Mouse (Mus musculus): ENCODE data around the gene Asb8.

Asb8 gene

DNA sequence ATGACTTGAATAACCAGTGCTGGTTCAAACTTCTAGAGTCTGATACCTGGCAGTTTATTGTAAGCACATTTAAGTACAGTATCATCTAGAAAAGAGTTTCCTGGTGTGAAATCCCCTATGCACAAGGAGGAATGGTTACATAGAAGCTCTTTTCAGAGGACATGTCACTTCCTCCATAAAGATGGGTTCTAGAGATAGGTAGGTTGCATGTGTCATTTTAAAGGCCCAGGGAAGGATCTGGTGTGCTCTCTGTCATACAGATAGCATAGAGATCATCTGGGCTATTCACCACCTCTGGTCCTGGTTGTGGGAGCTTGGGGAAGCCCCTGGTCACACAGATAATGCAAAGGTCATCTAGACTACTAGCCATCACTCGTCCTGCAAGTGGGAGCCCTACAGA is 8.2 kb downstream of the Asb8 start:
- no peak for ATAC-seq (ENCODE audit: insufficient number of reproducible peaks, low FRiP score, low TSS enrichment)

DNA sequence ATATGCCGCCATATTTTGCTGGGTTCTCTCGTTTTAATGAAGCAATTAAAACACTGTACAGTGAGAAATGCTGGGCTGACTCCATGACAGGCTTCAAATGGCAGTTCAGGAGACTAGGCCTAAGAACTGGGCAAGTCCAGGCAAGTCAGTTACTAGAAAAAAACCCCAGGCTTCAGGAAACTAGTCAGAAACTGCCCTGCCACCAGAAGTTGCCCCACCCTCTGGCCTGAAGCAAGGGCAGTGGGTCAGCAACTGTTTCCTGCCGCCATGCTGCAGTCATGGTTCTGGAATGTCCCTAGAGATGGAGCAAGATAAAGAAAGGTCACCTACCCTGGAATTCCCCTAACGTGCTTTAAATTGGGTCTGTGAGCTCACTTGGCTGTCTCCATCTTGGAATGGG is 9.5 kb downstream of the Asb8 start:
- no peak for ATAC-seq (ENCODE audit: insufficient number of reproducible peaks, low FRiP score, low TSS enrichment)

DNA sequence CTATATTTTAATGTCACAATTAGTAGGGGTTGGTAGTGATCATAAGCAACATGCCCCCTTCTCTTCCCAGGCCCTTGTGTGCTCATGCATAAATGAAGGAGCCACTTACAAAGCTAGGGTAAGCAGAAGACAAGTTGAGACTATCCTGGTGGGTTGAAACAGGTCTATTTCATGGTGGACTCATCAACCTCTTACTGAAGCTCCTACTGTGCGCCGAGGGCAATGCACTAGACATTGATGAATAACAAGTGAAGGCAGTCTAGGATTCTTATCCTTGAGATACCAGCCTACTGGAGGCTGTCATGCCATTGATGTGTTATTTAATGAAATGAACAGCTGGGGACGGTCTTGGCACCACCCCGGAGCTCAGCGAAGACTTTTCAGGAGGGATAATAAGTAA is 10.2 kb downstream of the Asb8 start:
- no peak for ATAC-seq (ENCODE audit: insufficient number of reproducible peaks, low FRiP score, low TSS enrichment)

DNA sequence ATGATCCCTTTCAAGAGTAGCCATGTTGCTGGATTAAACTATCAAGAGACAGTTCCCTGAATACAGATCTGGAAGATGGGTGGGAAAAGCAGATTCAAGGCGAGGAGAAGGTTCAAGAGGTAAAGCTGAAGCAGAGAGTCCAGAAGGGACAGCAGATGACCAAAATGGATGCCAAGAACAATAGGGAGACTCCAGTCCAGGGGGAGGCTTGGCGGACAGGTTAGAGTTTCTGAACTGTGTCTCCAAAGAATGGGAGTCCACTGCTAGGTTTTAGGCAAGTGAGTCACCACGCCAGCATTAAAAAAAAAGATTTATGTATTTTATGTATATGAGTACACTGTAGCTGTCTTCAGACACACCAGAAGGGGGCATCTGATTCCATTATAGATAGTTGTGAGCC is 10.8 kb downstream of the Asb8 start:
- no peak for ATAC-seq (ENCODE audit: insufficient number of reproducible peaks, low FRiP score, low TSS enrichment)

DNA sequence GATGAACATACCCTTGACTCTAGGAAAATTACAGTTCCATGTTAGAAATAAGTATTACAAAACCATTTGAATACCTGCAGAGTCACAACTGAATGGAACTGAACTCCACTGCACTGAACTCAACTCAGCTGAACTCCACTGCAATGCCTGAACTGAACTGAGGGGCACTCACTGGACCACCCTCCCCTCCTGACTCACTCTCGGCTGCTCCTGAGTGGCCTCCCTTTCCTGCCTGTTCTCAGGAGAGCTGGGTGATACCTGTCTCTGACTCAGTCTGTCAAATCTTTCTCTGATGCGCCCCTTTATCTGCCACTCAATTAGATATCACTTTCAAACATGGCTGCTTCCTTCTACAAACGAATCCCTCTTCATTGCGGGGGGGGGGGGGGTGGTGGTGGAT is 11.3 kb downstream of the Asb8 start:
- ATAC-seq (ENCODE audit: insufficient number of reproducible peaks, low FRiP score, low TSS enrichment): no peak

DNA sequence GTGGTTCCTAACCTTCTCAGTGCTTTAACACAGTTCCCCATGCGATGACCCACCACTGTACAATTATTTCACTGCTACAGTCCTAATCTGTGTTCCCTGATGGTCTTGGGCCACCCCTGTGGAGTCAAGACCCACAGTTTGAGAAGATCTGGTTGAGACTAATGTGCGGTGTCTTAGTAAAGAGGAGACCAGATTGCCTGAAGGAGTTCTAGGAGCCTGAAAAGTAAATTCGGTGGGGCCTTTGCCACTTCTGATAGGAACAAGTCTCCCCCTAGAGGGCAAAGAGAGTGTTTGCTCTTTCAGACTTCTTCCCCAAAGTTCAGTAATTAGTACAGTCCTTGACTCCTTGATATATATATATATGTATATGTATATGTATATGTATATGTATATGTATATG is 11.8 kb downstream of the Asb8 start:
- ATAC-seq (ENCODE audit: insufficient number of reproducible peaks, low FRiP score, low TSS enrichment): peak; percentile 40; the same call in 1 of the 2 replicates

DNA sequence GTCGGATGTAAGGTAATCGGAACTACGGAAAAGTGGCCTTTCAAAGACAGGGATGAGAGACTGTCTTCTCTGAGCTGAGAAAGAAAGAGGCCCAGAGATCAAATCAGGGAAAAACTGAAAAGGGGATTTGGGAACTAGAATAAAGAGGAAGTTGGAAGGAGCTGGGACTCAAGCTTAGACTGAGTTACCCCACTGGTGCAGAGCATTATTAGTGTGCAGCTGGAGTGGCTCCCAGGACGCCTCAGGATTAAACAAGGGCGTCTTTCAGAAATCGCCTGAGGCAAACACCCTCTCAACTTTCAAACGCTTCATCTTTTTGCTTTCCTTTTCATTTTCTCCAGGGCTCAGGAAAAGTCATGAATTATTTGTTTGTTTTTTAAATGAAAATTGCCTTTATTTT is 12.5 kb downstream of the Asb8 start:
- no peak for ATAC-seq (ENCODE audit: insufficient number of reproducible peaks, low FRiP score, low TSS enrichment)

DNA sequence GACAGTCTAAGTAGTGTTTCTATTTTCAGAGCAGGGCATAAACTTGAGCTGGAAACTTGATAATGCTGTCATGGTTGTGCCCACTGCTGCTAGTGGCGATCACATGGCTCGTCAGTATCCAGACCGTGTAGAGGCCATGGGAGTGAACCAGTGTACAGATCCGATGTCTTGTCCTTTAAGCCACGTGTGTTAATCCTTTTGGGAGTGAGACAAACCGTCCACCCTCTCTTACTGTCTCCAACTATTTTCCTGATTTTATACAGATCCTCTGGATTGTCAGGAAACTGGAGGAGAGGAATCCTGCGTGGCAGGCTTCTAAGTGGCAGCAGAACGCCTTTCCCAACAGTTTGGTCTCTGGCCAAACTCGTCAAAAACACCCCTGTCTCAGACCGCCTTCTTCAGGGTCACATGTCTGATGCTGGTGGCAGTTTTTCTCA is 16.2 kb downstream of the Asb8 start:
- ATAC-seq (ENCODE audit: insufficient number of reproducible peaks, low FRiP score, low TSS enrichment): no peak

DNA sequence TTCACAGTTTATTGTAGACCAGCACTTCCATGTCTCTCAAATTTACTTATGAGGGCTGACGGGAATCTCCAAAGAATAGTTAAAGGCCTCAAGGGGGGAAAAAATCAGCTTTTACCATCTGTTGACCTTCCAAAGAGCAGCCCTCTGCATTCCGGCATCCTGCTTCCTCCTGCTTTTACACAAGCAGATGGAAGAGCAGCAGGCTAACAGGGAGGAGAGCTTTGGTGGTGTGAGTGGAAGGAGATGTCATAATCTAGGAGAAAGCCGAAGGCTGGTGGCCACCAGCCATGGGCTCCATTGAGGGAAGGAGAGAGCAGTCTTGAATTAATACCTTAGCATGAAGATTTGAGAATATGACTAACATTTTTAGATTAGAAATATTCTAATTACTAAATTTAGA is 17.1 kb downstream of the Asb8 start:
- ATAC-seq (ENCODE audit: insufficient number of reproducible peaks, low FRiP score, low TSS enrichment): peak; percentile 89

DNA sequence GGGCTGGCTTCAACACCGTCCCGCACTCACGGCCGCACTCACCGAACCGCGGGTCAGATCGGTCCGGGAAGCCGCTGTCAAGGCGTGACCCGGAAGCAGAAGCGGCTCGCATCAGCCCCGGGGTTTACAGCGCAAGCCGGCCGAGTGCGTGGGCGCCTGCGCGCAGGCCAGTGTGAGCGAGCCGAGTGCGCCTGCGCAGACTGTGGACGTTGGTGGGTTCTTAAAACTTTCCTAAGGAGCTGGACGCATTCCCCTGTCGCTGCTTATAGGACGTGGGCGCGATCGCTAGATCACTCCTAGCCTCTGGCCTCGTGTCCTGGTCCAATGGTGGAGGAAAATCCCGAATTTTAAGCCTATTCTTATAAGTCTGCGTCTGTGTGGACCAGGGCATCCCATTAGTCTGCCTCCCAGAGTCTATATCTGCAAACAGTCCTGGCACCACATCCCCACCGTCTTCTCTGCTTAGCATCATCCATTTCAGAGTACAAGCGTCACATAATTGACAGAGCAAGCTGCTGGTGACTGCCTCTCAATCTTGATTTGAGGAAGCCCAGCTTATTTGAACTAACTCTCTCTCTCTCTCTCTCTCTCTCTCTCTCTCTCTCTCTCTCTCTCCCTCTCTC is 19.8 kb downstream of the Asb8 start:
- peak; percentile 91 for ATAC-seq (ENCODE audit: insufficient number of reproducible peaks, low FRiP score, low TSS enrichment)

DNA sequence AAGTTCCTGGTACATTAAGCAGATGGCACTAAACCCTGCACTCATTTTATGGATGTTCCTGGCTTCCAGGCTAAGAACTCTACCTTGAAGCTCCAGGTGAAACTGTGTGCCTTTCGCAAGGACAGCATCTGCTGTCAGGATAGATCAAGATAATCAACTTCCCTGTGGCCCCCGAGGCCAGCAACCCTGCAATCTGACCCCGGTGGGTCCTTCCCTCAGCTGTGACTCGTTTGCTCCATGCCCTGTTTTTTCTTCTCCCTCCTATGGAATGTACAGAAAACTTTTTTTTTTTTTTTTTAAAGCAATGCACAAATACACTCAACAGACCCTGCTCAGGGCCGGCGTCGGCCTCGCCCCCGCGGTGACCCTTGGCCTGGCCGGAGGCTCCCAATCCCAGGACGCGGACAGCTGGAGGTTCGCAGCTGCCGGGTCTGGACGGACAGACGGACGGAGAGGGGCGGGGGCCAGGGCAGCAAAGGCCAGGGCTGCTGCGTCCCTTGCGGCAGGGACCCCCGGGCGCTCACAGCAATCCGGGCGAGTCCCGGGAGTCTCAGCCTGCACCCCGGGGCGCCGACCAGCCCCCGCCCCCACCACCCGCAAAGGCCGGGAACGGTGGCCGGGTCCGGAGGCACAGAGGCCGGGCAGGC is 20.4 kb downstream of the Asb8 start:
- no peak for ATAC-seq (ENCODE audit: insufficient number of reproducible peaks, low FRiP score, low TSS enrichment)

DNA sequence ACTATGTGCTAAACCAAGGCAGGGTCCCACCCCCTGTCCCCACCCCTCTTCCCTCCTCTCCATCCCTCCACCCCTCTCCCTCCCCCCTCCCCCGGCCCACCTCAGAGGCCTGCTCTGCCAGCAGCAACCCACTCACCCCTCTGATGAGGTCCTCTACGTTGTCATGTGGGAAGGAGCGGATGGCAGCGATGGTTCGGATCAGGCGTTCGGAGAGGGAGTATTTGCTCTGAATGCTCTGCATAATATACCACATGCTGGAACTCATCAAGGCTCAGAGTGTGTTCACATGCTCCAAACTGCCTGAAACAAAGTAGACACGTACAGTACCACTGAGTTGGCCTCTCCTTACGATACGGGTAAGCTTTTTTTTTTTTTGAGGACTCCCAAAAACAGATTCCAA is 22.9 kb downstream of the Asb8 start:
- ATAC-seq (ENCODE audit: insufficient number of reproducible peaks, low FRiP score, low TSS enrichment): no peak

DNA sequence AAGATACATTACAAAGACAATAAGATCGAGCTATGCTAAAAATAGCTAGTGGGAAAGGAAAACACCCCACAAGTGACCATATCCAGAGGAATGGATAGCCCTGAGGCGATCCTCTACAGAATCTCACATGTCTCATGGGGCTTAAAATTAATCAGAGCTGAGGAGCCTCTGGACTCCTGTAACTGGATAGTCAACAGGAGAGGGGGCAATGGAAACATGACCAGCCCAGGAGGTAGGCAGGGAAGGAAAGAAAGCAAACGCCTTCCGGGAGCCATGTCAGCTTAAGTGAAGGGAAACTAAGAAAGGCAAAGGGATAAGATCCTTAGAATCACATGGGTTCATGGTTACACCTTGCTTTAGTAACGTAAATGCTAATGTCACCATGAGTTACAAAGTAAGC is 24.6 kb downstream of the Asb8 start:
- no peak for ATAC-seq (ENCODE audit: insufficient number of reproducible peaks, low FRiP score, low TSS enrichment)

DNA sequence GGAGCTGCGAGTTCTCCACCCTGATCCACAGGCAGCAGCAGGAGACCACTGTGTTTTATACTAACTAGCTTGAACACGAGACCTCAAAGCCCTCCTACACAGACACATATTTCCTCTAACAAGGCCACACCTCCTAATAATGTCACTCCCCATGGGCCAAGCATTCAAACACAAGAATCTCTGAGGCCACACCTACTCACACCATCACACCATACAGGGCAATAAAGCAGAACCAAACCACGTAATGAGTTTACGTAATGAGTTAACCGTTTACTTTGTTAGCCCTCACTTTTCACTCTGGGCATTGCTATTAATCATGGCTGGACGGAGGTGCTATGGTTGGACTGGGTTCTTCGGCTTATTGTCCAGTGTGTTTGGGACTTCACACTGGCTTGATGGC is 25.7 kb downstream of the Asb8 start:
- no peak for ATAC-seq (ENCODE audit: insufficient number of reproducible peaks, low FRiP score, low TSS enrichment)

DNA sequence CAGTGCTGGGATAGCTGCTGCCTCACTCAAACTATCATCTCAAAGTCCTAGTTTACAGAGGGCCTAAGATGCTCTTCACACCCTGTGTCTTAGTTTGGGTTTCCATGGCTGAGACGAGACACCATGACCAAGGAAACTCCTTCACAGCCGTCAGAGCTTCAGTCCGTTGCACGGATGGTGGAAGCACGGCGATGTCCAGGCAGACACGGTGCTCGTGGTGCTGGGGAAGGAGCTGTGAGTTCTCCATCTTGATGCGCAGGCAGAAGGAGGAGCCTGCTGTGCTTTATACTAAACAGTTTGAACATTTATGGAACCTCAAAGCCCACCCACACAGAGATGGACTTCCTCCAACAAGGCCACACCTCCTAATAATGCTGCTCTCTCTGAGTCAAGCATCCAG is 28.6 kb downstream of the Asb8 start:
- ATAC-seq (ENCODE audit: insufficient number of reproducible peaks, low FRiP score, low TSS enrichment): no peak

DNA sequence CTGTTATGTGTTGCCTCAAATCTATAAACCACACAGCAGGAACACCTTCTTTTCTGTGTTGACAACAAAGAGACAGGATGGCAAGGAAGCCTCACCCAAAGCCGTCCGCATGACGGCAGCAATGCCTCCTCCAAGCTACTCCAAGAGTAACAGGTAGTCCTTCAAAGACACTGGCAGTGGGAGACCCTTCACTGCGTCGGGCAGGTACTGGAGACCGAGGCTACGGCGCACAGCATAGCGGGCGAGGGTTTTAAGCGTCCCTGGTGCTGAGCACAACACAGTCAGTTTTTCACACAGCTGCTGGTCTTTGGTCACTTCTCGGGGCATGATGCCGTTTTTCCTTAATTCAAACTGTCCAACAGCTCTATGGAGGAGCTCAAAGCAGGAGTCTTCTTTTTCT is 29.8 kb downstream of the Asb8 start:
- ATAC-seq (ENCODE audit: insufficient number of reproducible peaks, low FRiP score, low TSS enrichment): no peak

DNA sequence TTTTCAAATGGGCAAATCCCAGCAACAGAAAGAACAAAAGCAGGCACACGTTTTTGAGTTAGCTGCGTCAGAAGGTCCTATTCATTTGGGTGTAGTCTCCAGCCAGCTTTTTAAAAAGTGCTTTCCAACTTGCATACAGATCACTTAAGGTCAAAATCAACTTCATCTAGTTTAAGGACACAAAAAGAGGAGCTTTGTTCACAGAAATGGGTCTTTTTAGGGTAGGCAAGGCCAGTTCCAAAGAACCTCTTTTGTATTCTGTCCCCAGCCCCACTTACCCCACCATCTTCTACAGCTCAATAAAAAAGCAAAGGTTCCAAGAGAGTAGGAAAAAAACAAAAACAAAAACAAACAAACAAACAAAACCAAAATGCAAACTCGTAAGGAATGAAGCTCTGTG is 30.8 kb downstream of the Asb8 start:
- no peak for ATAC-seq (ENCODE audit: insufficient number of reproducible peaks, low FRiP score, low TSS enrichment)

DNA sequence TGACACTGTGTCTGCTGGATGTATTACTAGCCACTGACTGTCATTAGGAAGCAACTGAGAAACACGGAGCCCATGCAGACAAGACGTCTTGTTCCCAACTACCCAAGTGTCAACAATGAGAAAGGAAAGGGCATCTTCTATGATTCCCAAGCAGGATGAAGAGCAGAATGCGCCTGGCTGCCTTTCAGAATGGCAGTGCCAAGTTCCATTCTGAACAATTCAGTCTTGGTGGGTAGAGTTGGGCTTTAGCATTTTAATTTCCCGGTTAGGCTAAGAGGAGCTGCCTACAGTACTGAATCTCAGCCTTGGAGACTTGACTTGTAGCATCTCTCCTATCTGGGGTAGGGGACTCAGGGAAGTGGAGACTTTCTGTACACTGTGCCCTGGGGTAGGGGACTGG is 31.4 kb downstream of the Asb8 start:
- no peak for ATAC-seq (ENCODE audit: insufficient number of reproducible peaks, low FRiP score, low TSS enrichment)

DNA sequence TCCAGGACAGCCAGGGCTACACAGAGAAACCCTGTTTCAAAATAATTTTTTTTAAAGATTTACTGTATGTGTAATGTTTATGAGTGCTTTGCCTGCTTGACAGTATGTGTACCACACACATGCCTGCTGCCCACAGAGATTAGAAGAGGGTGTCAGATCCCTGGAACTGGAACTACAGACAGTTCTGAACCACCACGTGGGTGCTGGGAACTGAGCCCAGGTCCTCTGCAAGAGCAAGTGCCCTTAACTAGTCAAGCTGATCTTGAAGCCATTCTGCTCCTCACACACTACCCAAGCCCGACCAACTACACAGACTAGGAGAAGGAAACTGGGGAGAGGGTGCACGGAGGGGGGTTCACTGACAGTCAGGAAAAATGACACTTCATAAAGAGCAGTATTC is 32.0 kb downstream of the Asb8 start:
- no peak for ATAC-seq (ENCODE audit: insufficient number of reproducible peaks, low FRiP score, low TSS enrichment)

DNA sequence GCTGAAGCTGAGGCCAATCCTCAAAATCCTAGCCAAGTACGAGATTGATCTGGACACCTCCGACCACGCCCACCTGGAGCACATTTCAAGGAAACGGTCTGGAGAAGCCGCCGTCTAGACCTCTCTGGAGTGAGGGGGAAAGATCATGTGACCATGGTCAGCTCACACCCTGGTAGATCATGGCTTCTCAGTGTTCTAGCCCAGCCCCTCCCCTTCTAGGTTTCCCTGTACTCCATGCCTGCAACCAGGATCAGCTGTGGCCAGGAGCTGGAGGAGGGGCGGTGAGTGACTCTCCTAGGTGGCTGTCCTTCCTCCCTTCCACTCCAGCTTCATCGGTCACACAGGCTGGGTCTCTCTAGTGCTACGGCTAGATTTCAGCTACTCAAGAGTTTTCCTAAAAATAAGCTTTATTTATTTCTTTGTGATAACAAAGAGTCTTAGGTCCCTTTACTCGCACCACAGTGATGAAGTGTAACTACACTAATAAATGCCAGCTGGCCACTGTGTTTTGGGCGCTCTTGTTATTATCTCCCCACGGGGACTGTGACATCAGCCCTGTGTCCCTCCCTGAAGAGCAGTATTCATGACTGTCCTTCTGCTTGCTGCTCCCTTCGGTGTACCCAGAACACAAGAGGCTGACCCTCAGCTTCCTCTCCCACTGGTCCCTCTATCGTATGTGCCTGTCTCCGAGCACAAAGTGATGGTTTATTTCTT is 33.3 kb downstream of the Asb8 start:
- no peak for ATAC-seq (ENCODE audit: insufficient number of reproducible peaks, low FRiP score, low TSS enrichment)

DNA sequence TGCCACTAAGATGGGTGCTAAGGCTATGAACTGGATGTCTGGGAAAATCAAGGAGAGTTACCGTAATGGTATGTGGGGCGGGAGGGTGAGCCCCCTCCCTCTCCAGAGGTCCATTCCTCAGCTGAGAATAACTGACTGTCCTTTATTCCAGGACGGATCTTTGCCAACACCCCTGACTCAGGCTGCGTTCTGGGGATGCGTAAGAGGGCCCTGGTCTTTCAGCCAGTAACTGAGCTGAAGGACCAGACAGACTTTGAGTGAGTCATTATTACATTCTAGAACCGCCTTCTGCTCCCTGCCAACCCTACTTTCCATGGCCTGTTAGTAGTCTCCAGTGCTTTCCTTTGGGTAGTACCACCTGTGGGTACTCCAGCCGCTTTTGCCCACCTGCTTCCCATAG is 34.0 kb downstream of the Asb8 start:
- ATAC-seq (ENCODE audit: insufficient number of reproducible peaks, low FRiP score, low TSS enrichment): no peak

DNA sequence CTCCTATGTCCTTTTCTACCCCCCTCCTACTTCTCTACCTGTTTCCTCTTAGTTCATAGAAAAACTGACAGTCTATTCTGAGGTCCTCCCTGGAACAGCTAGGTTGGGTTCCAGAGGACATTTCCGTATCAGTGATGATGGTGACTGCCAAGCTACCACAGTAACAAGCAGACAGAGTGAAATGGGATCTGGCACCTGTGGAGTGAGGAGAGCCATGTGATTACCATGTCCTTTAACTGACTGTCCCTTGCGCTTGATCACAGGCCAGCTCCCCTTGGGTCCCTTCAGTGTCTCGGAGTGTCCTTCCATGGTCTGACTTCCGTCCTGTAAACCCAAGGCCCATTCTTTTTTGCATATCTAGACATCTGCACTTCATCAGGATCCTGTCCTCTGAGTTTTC is 34.4 kb downstream of the Asb8 start:
- no peak for ATAC-seq (ENCODE audit: insufficient number of reproducible peaks, low FRiP score, low TSS enrichment)

Data from cerebellum, adult (tissue).